Comparison of ENCODE assay signal across 7 mouse cellular contexts in the genomic region with DNA sequence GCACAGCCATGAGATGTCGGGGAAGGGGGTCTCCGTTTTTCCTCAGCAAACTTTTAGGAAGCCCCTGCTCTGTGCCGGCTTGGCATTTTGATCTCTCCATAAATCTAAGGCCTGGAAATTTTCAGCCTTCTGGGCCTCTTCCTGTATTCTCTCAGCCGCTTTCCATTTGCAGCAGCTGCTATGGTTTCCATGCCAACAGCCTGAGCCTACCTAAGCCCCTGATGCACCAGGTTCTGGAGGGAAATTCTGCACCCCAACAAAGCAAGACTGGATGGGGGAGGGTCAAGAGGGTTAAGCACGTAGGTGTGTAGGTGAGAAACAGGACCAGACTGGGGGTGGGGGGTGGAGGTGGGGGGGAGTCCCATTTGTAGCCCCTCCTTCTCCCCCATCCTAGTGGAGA.
A peak's percentile ranks its signal among the peaks of the same experiment; 100 is the strongest.
DNase-seq lines count a peak whose midpoint lies in the region; ATAC-seq lines count a peak whose summit lies in the region.

No protein-coding gene starts in this region.

- ATAC-seq in liver, embryonic 13.5 days (ENCODE audit: low read depth), result no peak
- peak; percentile 85 for ATAC-seq in forebrain, embryonic 12.5 days (ENCODE audit: low FRiP score)

- WGBS in liver, embryonic 13.5 days (ENCODE audit: insufficient replicate concordance), result 24% methylated on average over 5 of the region's 5 CpGs
- 22% methylated on average over 5 of the region's 5 CpGs for WGBS in forebrain, embryonic 12.5 days

- no peak overlapping the region for H3K4me2 ChIP-seq in liver, embryonic 13.5 days
- H3K4me2 ChIP-seq in forebrain, embryonic 12.5 days, result no peak overlapping the region

- no peaks in the 10 kb centered on the region for H3K9me3 ChIP-seq in liver, embryonic 13.5 days (replicated peaks)
- no peaks in the 10 kb centered on the region for H3K9me3 ChIP-seq in forebrain, embryonic 12.5 days

- H3K9ac ChIP-seq in liver, embryonic 13.5 days, result no peak overlapping the region
- H3K9ac ChIP-seq in forebrain, embryonic 12.5 days, result peak overlapping the region; percentile 17; the same call in 1 of the 2 replicates

- no peak overlapping the region for H3K4me3 ChIP-seq in liver, embryonic 13.5 days (replicated peaks)
- no peak overlapping the region for H3K4me3 ChIP-seq in forebrain, embryonic 12.5 days (replicated peaks)

- H3K27ac ChIP-seq in liver, embryonic 13.5 days, result 0 out of 2 replicates have a peak overlapping the region, but pooled peaks have one; percentile 18
- peak overlapping the region; percentile 80 for H3K27ac ChIP-seq in forebrain, embryonic 12.5 days

- no peaks in the 10 kb centered on the region for H3K27me3 ChIP-seq in liver, embryonic 13.5 days
- no peaks in the 10 kb centered on the region for H3K27me3 ChIP-seq in forebrain, embryonic 12.5 days

- no peaks in the 10 kb centered on the region for H3K36me3 ChIP-seq in liver, embryonic 13.5 days
- H3K36me3 ChIP-seq in forebrain, embryonic 12.5 days (replicated peaks), result no peaks in the 10 kb centered on the region

- H3K4me1 ChIP-seq in liver, embryonic 13.5 days (replicated peaks), result no peaks in the 10 kb centered on the region
- peaks cover 12% of the 10 kb centered on the region for H3K4me1 ChIP-seq in forebrain, embryonic 12.5 days

- DNase-seq in liver, embryonic 13.5 days, result no peak
- no peak for DNase-seq in liver
- DNase-seq in layer of hippocampus, adult 9-11 months, result peak; percentile 28
- DNase-seq in retina, embryonic 14.5 days (ENCODE audit: low spot score), result peak; percentile 24
- DNase-seq in adrenal gland, adult 18-20 months (ENCODE audit: low spot score in 2 of 2), result no peak
- no peak for DNase-seq in ovary, postnatal 36 days (ENCODE audit: low spot score)

Comparison
In these comparisons a context has a peak if more than half of its experiments do, and no peak if none do; other contexts are left out.
1. DNase-seq: peak in layer of hippocampus, adult 9-11 months (single experiment) and retina, embryonic 14.5 days (single experiment); none in liver, embryonic 13.5 days (single experiment), liver (single experiment), adrenal gland, adult 18-20 months (0 of 2) and ovary, postnatal 36 days (single experiment).